Mouse (Mus musculus): Measurements from ENCODE around the gene Etv6. TPM values are rescaled to one million over a fixed set of nuclear protein-coding genes. Genes with fewer than 3 reads are reported as not detected.

The Etv6 gene
- polyA plus RNA-seq, 1 experiment from 2014 or later, result 16.0 TPM

- no peaks in the 10 kb centered on the region for H3K27me3 ChIP-seq (ENCODE audit: control insufficient read depth, insufficient read depth, low read length)
- H3K9ac ChIP-seq (ENCODE audit: low read depth, low read length), result no peak overlapping the region
- H3K4me2 ChIP-seq, result no peak overlapping the region
- no peaks in the 10 kb centered on the region for H3K9me3 ChIP-seq (replicated peaks; ENCODE audit: control insufficient read depth, low read length)
- H3K36me3 ChIP-seq (ENCODE audit: control insufficient read depth, insufficient read depth, low read length), result no peaks in the 10 kb centered on the region
- peak overlapping the region; percentile 62 for H3K27ac ChIP-seq (ENCODE audit: low read depth, low read length)
- WGBS (ENCODE audit: insufficient replicate concordance), result 48% methylated on average over 5 of the region's 5 CpGs
- ATAC-seq (replicated peaks; ENCODE audit: insufficient number of reproducible peaks, low FRiP score, low TSS enrichment), result 0 out of 2 replicates have a peak, but pooled peaks have one; percentile 6
- no peak overlapping the region for H3K4me3 ChIP-seq (ENCODE audit: low read depth, low read length)
- H3K4me1 ChIP-seq (ENCODE audit: control insufficient read depth, insufficient read depth, low read length), result peaks cover 71% of the 10 kb centered on the region
These were observed 153.7 kb downstream of the Etv6 start for GRCm38 (mm10) chr6:134189174-134189573.

- Histone ChIP-seq H3K4me2 (no peak overlapping the region), H3K4me1 (ENCODE audit: control insufficient read depth, insufficient read depth, low read length) (peaks cover 66% of the 10 kb centered on the region), H3K27me3 (ENCODE audit: control insufficient read depth, insufficient read depth, low read length) (no peaks in the 10 kb centered on the region), H3K9me3 (replicated peaks; ENCODE audit: control insufficient read depth, low read length) (no peaks in the 10 kb centered on the region), H3K27ac (ENCODE audit: low read depth, low read length) (peak overlapping the region; percentile 62), H3K4me3 (ENCODE audit: low read depth, low read length) (no peak overlapping the region), H3K9ac (ENCODE audit: low read depth, low read length) (no peak overlapping the region), H3K36me3 (ENCODE audit: control insufficient read depth, insufficient read depth, low read length) (no peaks in the 10 kb centered on the region)
- ATAC-seq (replicated peaks; ENCODE audit: insufficient number of reproducible peaks, low FRiP score, low TSS enrichment), result peak; percentile 61; the same call in 1 of the 2 replicates
- WGBS (ENCODE audit: insufficient replicate concordance), result 18% methylated on average over 7 of the region's 7 CpGs
These were observed 154.2 kb downstream of the Etv6 start for GRCm38 (mm10) chr6:134189575-134190132.

GRCm38 (mm10) chr6:134190597-134191278, 155.2 kb downstream of the Etv6 start:
- no peak overlapping the region for H3K4me2 ChIP-seq
- WGBS (ENCODE audit: insufficient replicate concordance), result 51% methylated on average over 7 of the region's 7 CpGs

GRCm38 (mm10) chr6:134192710-134193109, 157.2 kb downstream of the Etv6 start:
- Histone ChIP-seq H3K9me3 (replicated peaks; ENCODE audit: control insufficient read depth, low read length) (no peaks in the 10 kb centered on the region), H3K4me1 (ENCODE audit: control insufficient read depth, insufficient read depth, low read length) (peaks cover 41% of the 10 kb centered on the region), H3K4me3 (ENCODE audit: low read depth, low read length) (no peak overlapping the region), H3K9ac (ENCODE audit: low read depth, low read length) (no peak overlapping the region), H3K4me2 (no peak overlapping the region), H3K27me3 (ENCODE audit: control insufficient read depth, insufficient read depth, low read length) (no peaks in the 10 kb centered on the region), H3K27ac (ENCODE audit: low read depth, low read length) (no peak overlapping the region; the same call in 1 of the 2 replicates), H3K36me3 (ENCODE audit: control insufficient read depth, insufficient read depth, low read length) (no peaks in the 10 kb centered on the region)
- ATAC-seq (replicated peaks; ENCODE audit: insufficient number of reproducible peaks, low FRiP score, low TSS enrichment), result no peak

More at GRCm38 (mm10) chr6:134190597-134191278, 155.2 kb downstream of the Etv6 start:
- Histone ChIP-seq H3K4me3 (ENCODE audit: low read depth, low read length) (no peak overlapping the region), H3K9ac (ENCODE audit: low read depth, low read length) (no peak overlapping the region), H3K9me3 (replicated peaks; ENCODE audit: control insufficient read depth, low read length) (no peaks in the 10 kb centered on the region), H3K4me1 (ENCODE audit: control insufficient read depth, insufficient read depth, low read length) (peaks cover 55% of the 10 kb centered on the region), H3K36me3 (ENCODE audit: control insufficient read depth, insufficient read depth, low read length) (no peaks in the 10 kb centered on the region), H3K27me3 (ENCODE audit: control insufficient read depth, insufficient read depth, low read length) (no peaks in the 10 kb centered on the region), H3K27ac (ENCODE audit: low read depth, low read length) (peak overlapping the region; percentile 62; the same call in 1 of the 2 replicates)
- no peak for ATAC-seq (replicated peaks; ENCODE audit: insufficient number of reproducible peaks, low FRiP score, low TSS enrichment)

GRCm38 (mm10) chr6:134199895-134200294, 164.4 kb downstream of the Etv6 start:
- Histone ChIP-seq H3K4me3 (ENCODE audit: low read depth, low read length) (no peak overlapping the region), H3K9ac (ENCODE audit: low read depth, low read length) (peak overlapping the region; percentile 40; the same call in 1 of the 2 replicates), H3K4me2 (no peak overlapping the region), H3K36me3 (ENCODE audit: control insufficient read depth, insufficient read depth, low read length) (no peaks in the 10 kb centered on the region), H3K9me3 (replicated peaks; ENCODE audit: control insufficient read depth, low read length) (no peaks in the 10 kb centered on the region), H3K4me1 (ENCODE audit: control insufficient read depth, insufficient read depth, low read length) (peaks cover 24% of the 10 kb centered on the region), H3K27ac (ENCODE audit: low read depth, low read length) (peak overlapping the region; percentile 38), H3K27me3 (ENCODE audit: control insufficient read depth, insufficient read depth, low read length) (no peaks in the 10 kb centered on the region)
- ATAC-seq (replicated peaks; ENCODE audit: insufficient number of reproducible peaks, low FRiP score, low TSS enrichment), result no peak
- 89% methylated on average over 1 of the region's 1 CpGs for WGBS (ENCODE audit: insufficient replicate concordance)

- H3K36me3 ChIP-seq (ENCODE audit: control insufficient read depth, insufficient read depth, low read length), result no peaks in the 10 kb centered on the region
- no peak overlapping the region for H3K4me2 ChIP-seq
- no peaks in the 10 kb centered on the region for H3K9me3 ChIP-seq (replicated peaks; ENCODE audit: control insufficient read depth, low read length)
- no peak overlapping the region for H3K4me3 ChIP-seq (ENCODE audit: low read depth, low read length)
- H3K27me3 ChIP-seq (ENCODE audit: control insufficient read depth, insufficient read depth, low read length), result no peaks in the 10 kb centered on the region
- H3K9ac ChIP-seq (ENCODE audit: low read depth, low read length), result no peak overlapping the region
- H3K4me1 ChIP-seq (ENCODE audit: control insufficient read depth, insufficient read depth, low read length), result peaks cover 26% of the 10 kb centered on the region
- no peak for ATAC-seq (replicated peaks; ENCODE audit: insufficient number of reproducible peaks, low FRiP score, low TSS enrichment)
- no peak overlapping the region; the same call in 1 of the 2 replicates for H3K27ac ChIP-seq (ENCODE audit: low read depth, low read length)
- 77% methylated on average over 10 of the region's 10 CpGs for WGBS (ENCODE audit: insufficient replicate concordance)
These were observed 165.1 kb downstream of the Etv6 start for GRCm38 (mm10) chr6:134200577-134200976.

- Histone ChIP-seq H3K9me3 (replicated peaks; ENCODE audit: control insufficient read depth, low read length) (no peaks in the 10 kb centered on the region), H3K27me3 (ENCODE audit: control insufficient read depth, insufficient read depth, low read length) (no peaks in the 10 kb centered on the region), H3K4me3 (ENCODE audit: low read depth, low read length) (no peak overlapping the region), H3K4me1 (ENCODE audit: control insufficient read depth, insufficient read depth, low read length) (peaks cover 36% of the 10 kb centered on the region), H3K4me2 (no peak overlapping the region), H3K36me3 (ENCODE audit: control insufficient read depth, insufficient read depth, low read length) (no peaks in the 10 kb centered on the region), H3K27ac (ENCODE audit: low read depth, low read length) (no peak overlapping the region), H3K9ac (ENCODE audit: low read depth, low read length) (no peak overlapping the region)
- no peak for ATAC-seq (replicated peaks; ENCODE audit: insufficient number of reproducible peaks, low FRiP score, low TSS enrichment)
- 82% methylated on average over 5 of the region's 5 CpGs for WGBS (ENCODE audit: insufficient replicate concordance)
These were observed 166.7 kb downstream of the Etv6 start for GRCm38 (mm10) chr6:134202176-134202575.

- no peaks in the 10 kb centered on the region for H3K27me3 ChIP-seq (ENCODE audit: control insufficient read depth, insufficient read depth, low read length)
- no peak overlapping the region for H3K27ac ChIP-seq (ENCODE audit: low read depth, low read length)
- no peak overlapping the region for H3K9ac ChIP-seq (ENCODE audit: low read depth, low read length)
- no peaks in the 10 kb centered on the region for H3K36me3 ChIP-seq (ENCODE audit: control insufficient read depth, insufficient read depth, low read length)
- H3K9me3 ChIP-seq (replicated peaks; ENCODE audit: control insufficient read depth, low read length), result no peaks in the 10 kb centered on the region
- H3K4me1 ChIP-seq (ENCODE audit: control insufficient read depth, insufficient read depth, low read length), result peaks cover 47% of the 10 kb centered on the region
- H3K4me2 ChIP-seq, result no peak overlapping the region
- 84% methylated on average over 10 of the region's 11 CpGs for WGBS (ENCODE audit: insufficient replicate concordance)
- H3K4me3 ChIP-seq (ENCODE audit: low read depth, low read length), result no peak overlapping the region
- no peak for ATAC-seq (replicated peaks; ENCODE audit: insufficient number of reproducible peaks, low FRiP score, low TSS enrichment)
These were observed 169.7 kb downstream of the Etv6 start for GRCm38 (mm10) chr6:134205163-134205562.

- H3K27me3 ChIP-seq (ENCODE audit: control insufficient read depth, insufficient read depth, low read length), result no peaks in the 10 kb centered on the region
- no peak overlapping the region for H3K4me2 ChIP-seq
- no peaks in the 10 kb centered on the region for H3K9me3 ChIP-seq (replicated peaks; ENCODE audit: control insufficient read depth, low read length)
- H3K36me3 ChIP-seq (ENCODE audit: control insufficient read depth, insufficient read depth, low read length), result no peaks in the 10 kb centered on the region
- no peak for ATAC-seq (replicated peaks; ENCODE audit: insufficient number of reproducible peaks, low FRiP score, low TSS enrichment)
- WGBS (ENCODE audit: insufficient replicate concordance), result 47% methylated on average over 5 of the region's 5 CpGs
- no peak overlapping the region for H3K4me3 ChIP-seq (ENCODE audit: low read depth, low read length)
- no peak overlapping the region for H3K27ac ChIP-seq (ENCODE audit: low read depth, low read length)
- H3K4me1 ChIP-seq (ENCODE audit: control insufficient read depth, insufficient read depth, low read length), result peaks cover 47% of the 10 kb centered on the region
- no peak overlapping the region for H3K9ac ChIP-seq (ENCODE audit: low read depth, low read length)
These were observed 170.2 kb downstream of the Etv6 start for GRCm38 (mm10) chr6:134205726-134206125.

All from heart, embryonic 11.5 days (tissue).